Mouse (Mus musculus) CD8-positive naive resting alpha-beta T cell, adult 2 months (primary cell): ENCODE measurements around the gene Pfpl.
A peak's percentile ranks its signal among the peaks of the same experiment; 100 is the strongest.

Source experiments
- DNase-seq, 2 experiments: peaks; one replicate each; pipeline ENCODE4 v3.0.0; 2022; ENCODE audit warnings: low read depth in 2 of 2, low spot score in 2 of 2

The Pfpl gene

DNA sequence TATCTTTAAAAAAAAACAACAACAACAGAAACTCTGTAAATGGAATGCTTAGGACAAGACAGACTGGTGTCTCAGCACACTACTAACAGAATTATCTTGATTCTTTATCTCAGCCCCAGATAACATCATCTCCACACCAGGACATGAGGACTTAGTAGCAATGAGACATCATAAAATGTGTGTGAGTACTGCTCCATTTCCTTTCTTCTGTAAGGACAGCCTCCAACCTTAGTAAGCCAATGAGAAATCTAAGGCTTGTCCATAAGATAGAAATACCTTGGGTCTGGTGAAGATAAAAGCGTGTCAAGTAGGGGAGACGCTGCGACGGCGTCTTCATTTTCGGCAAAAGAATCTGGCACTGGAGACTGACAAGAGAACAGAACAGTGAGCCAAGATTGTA is at the start of gene Pfpl:
TSS of gene Pfpl (plus strand) at position 301 of the 400 bp plus-strand sequence.
- no peak for DNase-seq

- no peak for DNase-seq
These were observed 40.7 kb upstream of the Pfpl start, which contains the start of gene Olfr1440 for GRCm38 (mm10) chr19:12386979-12387378. Olfr1440 (plus strand) TSS chr19:12387279.

DNA sequence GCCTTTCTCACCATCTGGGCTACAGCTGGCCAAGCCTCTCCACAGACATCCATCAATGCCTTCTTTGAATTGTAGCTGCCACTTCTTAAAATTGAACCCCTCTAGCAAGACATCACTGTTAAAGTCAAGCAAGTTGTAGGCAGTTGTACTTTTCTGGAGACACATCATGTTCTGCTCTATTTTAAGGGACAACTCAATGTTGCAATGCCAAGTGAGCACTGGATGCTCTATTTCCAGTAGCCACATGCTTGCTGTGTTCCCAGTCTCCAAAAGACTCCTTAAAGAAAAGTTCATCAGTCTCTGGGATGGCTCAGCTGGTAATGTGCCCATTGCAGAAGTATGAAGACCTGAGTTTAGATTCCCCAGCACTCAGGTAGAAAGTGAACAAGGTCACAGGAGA is 14.0 kb upstream of the Pfpl start:
- no peak for DNase-seq

GRCm38 (mm10) chr19:12417361-12417760 is 10.3 kb upstream of the Pfpl start, which contains the start of gene Olfr1441:
Olfr1441 (plus strand) TSS chr19:12417433.
- DNase-seq, result no peak

DNA sequence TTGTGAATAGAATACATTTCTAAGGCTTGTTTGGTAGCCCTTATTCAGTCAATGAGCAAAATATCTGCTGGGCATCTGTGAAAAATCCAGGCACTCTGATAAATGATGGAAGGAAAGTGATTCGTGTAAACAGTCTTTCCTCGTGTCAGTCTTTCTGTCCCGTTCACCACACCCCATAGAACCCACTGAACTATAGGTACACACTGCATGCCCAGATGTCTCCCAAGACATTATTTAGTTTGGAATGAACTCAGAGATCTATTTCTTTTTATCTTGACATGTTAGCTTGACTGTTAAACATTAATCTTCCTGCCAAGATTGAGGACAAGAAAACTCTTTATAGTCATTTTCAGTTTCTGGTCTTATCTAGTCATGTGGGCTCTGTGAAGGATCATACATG is 9.4 kb upstream of the Pfpl start:
- DNase-seq, result no peak

DNA sequence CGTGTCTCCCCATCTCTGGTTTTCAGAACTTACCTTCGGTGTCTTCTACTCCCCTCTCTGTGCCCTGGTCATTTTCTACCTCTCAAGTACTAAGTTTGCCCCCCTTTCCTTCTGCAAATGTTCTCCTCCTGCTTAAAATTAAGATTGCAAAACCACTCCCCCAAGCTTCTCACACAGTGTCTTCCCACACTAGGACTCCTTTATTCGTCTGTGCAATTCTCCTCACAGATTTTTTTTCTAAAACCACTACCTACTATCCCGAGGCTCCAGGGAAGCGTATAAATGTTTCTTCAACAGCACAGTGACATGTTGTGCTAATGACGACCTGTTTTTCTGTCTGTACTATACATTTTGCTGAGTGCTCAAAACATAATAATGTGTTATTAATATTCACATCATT is 7.2 kb upstream of the Pfpl start:
- DNase-seq, result no peak

DNA sequence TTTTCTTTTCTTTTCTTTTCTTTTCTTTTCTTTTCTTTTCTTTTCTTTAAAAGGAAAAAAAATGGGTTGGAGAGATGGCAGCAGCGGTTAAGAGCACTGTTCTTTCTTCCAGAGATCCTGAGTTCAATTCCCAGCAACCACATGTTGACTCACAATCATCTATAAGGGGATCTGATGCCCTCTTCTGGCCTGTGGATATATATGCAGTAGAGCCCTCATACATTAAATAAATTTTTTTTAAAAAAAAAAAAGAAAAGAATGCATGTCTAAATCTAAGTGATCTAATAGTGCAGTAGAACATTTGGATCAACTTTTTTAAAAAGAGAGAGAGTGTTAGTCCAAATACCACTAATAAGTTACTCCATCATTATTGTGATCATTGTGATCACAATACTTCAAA is 6.0 kb upstream of the Pfpl start:
- no peak for DNase-seq

GRCm38 (mm10) chr19:12427101-12427500 is 604 bp upstream of the Pfpl start:
- no peak for DNase-seq

DNA sequence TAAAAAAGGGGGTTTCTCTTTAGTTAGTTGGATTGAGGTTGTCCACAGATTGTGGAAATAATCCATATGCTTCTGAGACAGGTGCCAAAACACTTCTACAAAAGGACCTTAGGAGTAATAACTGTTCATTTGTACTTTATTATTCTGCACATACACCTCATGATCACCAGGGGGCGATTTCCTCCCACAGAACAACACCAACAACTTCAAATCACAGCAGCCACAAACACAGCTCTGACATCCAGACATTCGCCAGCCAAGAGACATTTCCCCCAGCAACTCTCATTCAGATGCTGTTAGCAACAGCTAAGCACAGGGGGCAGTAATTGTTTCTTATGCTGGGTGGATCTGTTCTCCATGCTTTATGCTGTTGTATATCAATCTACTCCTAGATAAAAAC is 5.3 kb downstream of the Pfpl start:
- peak; percentile 2 to 11 for DNase-seq

DNA sequence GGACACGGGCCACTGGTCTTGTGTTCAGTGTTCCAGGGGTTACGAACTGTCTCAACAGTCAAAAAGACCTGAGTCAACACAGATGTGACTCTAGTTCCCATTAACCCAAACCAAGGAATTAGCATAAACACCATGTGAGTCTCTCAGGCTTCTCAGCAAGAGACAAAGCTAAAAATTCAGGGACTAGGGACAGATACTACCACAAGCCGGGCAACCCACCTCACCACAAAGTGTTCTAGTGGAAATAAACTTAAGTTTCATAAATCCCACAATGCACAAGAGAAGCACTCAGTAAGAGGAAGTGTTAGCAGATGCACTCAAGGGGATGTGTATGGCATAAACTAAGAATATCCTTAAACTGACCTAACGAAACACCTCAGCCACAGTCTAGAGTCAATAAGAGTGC is 7.3 kb downstream of the Pfpl start:
- DNase-seq, result no peak

GRCm38 (mm10) chr19:12435750-12436524 is 8.2 kb downstream of the Pfpl start:
- no peak for DNase-seq

- no peak for DNase-seq
These were observed 11.9 kb downstream of the Pfpl start for GRCm38 (mm10) chr19:12439581-12439980.

GRCm38 (mm10) chr19:12440103-12440725 is 12.5 kb downstream of the Pfpl start:
- no peak for DNase-seq

- DNase-seq, result no peak
These were observed 14.9 kb downstream of the Pfpl start for GRCm38 (mm10) chr19:12442560-12442959.

DNA sequence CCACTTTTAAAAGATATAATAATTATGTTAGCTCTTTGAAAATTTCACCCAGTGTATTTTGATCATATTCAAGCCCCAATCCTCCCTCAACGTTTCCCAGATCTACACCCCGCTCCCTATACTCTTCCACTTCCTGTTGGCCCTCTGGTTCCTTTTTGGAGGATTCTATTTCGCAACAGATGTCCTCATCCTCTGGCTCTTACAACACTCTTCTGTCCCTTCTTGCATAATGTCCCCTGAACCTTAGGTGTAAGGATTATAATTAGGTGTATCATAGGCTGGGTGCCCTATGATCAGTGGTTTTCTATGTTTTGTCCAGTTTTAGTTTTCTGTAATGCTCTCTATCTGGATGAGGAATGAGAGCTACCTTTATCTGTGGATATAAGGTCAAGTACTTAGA is 17.3 kb downstream of the Pfpl start:
- no peak for DNase-seq

DNA sequence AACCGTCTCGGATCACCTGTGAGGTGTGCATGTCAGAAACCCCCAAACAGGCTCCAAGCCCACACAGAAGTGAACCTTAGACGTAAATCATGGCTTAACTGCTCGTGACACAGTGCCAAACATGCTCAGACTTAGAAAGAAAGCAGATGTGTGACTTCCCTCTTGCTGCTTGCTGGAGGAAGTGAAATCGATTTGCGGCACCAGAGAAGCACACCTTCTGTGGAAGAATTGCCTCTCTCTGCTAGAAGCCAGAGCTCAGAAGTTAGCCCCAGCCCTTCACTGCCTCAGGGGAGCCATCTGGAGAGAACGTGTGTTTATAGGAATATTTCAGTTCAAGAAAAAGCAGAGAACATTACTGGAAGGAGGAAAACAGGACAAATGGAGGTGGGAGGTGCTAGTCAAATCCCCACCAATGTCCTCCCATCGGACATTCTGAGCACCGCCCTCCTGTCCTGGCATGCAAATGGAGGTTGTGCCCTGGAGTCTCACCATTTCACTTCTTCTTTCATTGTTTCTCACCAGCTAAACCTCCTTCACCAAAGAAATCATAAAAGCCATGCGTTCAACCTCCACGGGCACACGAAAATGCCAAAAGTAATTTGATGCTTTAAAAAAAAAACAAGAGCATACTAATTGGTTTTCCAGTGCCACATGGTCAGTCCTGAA is 29.8 kb downstream of the Pfpl start:
- DNase-seq, result no peak

DNA sequence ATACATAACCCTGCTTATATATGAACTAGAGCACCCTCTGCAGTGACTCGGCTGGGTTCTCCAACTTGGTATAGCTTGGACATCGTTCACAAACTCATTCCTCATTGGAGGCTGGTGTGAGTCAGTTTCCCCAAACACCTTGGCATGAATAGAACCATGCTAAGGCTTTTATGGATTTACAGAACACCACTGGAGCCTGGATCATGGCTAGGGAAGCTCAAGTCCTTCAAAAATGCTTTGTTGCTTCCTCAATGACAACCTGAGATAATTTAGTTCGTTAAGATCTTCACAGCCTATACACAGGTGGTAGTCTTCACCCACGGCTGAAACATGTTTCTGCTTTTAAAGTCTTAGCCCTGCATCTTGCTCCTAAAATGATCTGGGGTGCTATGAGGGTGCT is 31.8 kb downstream of the Pfpl start:
- DNase-seq, result no peak

GRCm38 (mm10) chr19:12460282-12461249 is 32.9 kb downstream of the Pfpl start, which contains the start of gene Mpeg1:
Mpeg1 (plus strand) TSS chr19:12460779.
- DNase-seq, result no peak

DNA sequence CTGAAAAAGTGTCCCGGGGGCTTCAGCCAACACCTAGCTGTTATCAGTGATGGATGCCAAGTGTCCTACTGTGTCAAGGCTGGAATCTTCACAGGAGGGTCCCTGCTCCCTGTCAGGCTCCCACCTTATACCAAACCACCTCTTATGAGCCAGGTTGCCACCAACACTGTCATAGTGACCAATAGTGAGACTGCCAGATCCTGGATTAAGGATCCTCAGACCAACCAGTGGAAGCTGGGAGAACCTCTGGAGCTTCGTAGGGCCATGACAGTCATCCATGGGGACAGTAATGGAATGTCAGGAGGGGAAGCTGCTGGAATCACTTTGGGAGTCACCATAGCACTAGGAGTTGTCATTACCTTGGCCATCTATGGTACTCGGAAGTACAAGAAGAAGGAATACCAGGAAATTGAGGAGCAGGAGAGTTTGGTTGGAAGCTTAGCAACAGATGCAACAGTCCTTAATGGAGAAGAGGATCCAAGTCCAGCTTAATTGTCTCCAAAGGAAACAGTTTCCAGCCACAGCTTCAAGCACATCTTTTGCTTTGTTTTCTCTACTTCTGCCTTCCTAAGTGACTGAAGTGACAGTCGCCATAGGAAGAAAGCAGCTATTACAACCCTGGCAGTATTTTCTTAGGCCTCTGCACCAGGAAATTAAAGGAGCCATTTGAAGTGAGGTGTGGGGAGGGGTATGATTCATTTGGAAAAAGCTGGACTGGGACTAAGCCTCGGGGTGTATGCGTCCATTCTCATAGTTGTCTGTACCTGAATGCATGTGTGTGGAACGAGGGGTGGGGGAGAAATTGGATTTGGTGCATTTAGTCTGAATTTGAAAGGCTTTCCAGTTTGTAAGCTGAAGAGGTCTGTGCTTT is 35.4 kb downstream of the Pfpl start:
- no peak for DNase-seq

- DNase-seq, result no peak
These were observed 36.0 kb downstream of the Pfpl start for GRCm38 (mm10) chr19:12463722-12464035.
